Mouse (Mus musculus) forebrain, embryonic 16.5 days (tissue): Measurements from ENCODE around the gene Traf4. TPM values are rescaled to one million over a fixed set of nuclear protein-coding genes. Genes with fewer than 3 reads are reported as not detected.
"Not testable (repeated sequence)": the region's sequence is repeated elsewhere in the genome, so short reads cannot be mapped to it uniquely, and the experiment has no call there.

ENCODE experiments used
- ATAC-seq: fragments of 200-750 bp; cut with Nextera tagmentation; 2 replicates; pipeline ENCODE4 v1.8.0; 2017; ENCODE audit warnings: mild to moderate bottlenecking, moderate library complexity
- H3K27ac ChIP-seq: fragments of 300-500 bp; sonication (generic); 2 replicates; pipeline ENCODE4 v1.5.1; 2014; ENCODE audit warnings: low read length, control low read depth
- H3K27me3 ChIP-seq: fragments of 300-500 bp; sonication (generic); replicated peaks from 2 replicates; pipeline ENCODE4 v1.6.1; 2014; ENCODE audit warnings: low read length; ENCODE audit not compliant: control insufficient read depth, insufficient read depth
- H3K36me3 ChIP-seq: fragments of 300-500 bp; sonication (generic); 2 replicates; pipeline ENCODE4 v1.6.1; 2014; ENCODE audit not compliant: control insufficient read depth, insufficient read depth
- H3K4me1 ChIP-seq: fragments of 300-500 bp; sonication (generic); replicated peaks from 2 replicates; pipeline ENCODE4 v1.6.1; 2014; ENCODE audit warnings: low read length; ENCODE audit not compliant: control insufficient read depth, insufficient read depth
- H3K4me2 ChIP-seq: fragments of 300-500 bp; sonication (generic); 2 replicates; pipeline ENCODE4 v1.6.1; 2014; ENCODE audit warnings: mild to moderate bottlenecking, low read length, control low read depth
- H3K4me3 ChIP-seq: fragments of 300-500 bp; sonication (generic); replicated peaks from 2 replicates; pipeline ENCODE4 v1.5.1; 2014; ENCODE audit warnings: mild to moderate bottlenecking, low read length, control low read depth
- H3K9ac ChIP-seq: fragments of 300-500 bp; sonication (generic); replicated peaks from 2 replicates; pipeline ENCODE4 v1.6.1; 2014; ENCODE audit warnings: low read depth, low read length, control low read depth
- H3K9me3 ChIP-seq: fragments of 300-500 bp; sonication (generic); 2 replicates; pipeline ENCODE4 v1.6.1; 2016; ENCODE audit warnings: low read length; ENCODE audit not compliant: control insufficient read depth
- WGBS: fragments of 180-500 bp; shearing (Covaris S2); extraction: QIAGEN DNeasy Blood & Tissue Kit; methylation state at CpG from one replicate; pipeline ENCODE4 v1.1.7; 2014; 5-methylcytosine and 5-hydroxymethylcytosine counted together
- polyA plus RNA-seq: library from polyadenylated mRNA; unstranded; fragments of >200 nt; fragmentation: Nextera tagmentation; extraction: Ambion mirVana; gene quantifications from 2 replicates; pipeline ENCODE4 v1.2.1, GENCODE M21; 2015

Gene Traf4
- polyA plus RNA-seq, 1 experiment from 2014 or later: 124 TPM

- Histone ChIP-seq H3K4me2 (peak overlapping the region; percentile 43), H3K4me3 (peak overlapping the region; percentile 28), H3K36me3 (peaks cover 14% of the 10 kb centered on the region; the same call in 1 of the 2 replicates), H3K9me3 (no peaks in the 10 kb centered on the region), H3K27me3 (no peaks in the 10 kb centered on the region), H3K27ac (no peak overlapping the region), H3K4me1 (peaks cover 8% of the 10 kb centered on the region), H3K9ac (no peak overlapping the region)
- no peak for ATAC-seq
- 53% methylated on average over 23 of the region's 23 CpGs for WGBS
These were observed 29.9 kb upstream of the Traf4 start for GRCm38 (mm10) chr11:78195101-78195863.

GRCm38 (mm10) chr11:78194411-78195100 is 29.2 kb upstream of the Traf4 start:
- 0 out of 2 replicates have a peak, but pooled peaks have one; percentile 48 for ATAC-seq
- Histone ChIP-seq H3K4me3 (peak overlapping the region; percentile 28), H3K27ac (no peak overlapping the region), H3K4me2 (peak overlapping the region; percentile 43), H3K9ac (no peak overlapping the region; the same call in 1 of the 2 replicates), H3K4me1 (peaks cover 15% of the 10 kb centered on the region), H3K36me3 (peaks cover 14% of the 10 kb centered on the region; the same call in 1 of the 2 replicates), H3K9me3 (no peaks in the 10 kb centered on the region), H3K27me3 (no peaks in the 10 kb centered on the region)
- WGBS: 4% methylated on average over 30 of the region's 30 CpGs

- Histone ChIP-seq H3K4me3 (no peak within 1 kb of the TSS), H3K36me3 (peaks cover 14% of the 10 kb centered on the region; the same call in 1 of the 2 replicates), H3K27me3 (no peaks in the 10 kb centered on the region), H3K4me1 (peaks cover 19% of the 10 kb centered on the region), H3K9ac (no peak within 1 kb of the TSS), H3K27ac (no peak within 1 kb of the TSS), H3K9me3 (no peaks in the 10 kb centered on the region), H3K4me2 (no peak within 1 kb of the TSS)
- ATAC-seq: no peak
- 81% methylated on average over 1 of the region's 1 CpGs for WGBS
These were observed 27.7 kb upstream of the Traf4 start, which contains the start of gene Proca1 for GRCm38 (mm10) chr11:78193113-78193512. Proca1 (plus strand) TSS chr11:78193392.

- H3K27ac ChIP-seq: peak overlapping the region; percentile 94; the same call in 1 of the 2 replicates
- H3K36me3 ChIP-seq: peaks cover 14% of the 10 kb centered on the region; the same call in 1 of the 2 replicates
- ATAC-seq: no peak
- H3K27me3 ChIP-seq: no peaks in the 10 kb centered on the region
- H3K9me3 ChIP-seq: no peaks in the 10 kb centered on the region
- peak overlapping the region; percentile 74 for H3K4me3 ChIP-seq
- WGBS: 76% methylated on average over 6 of the region's 6 CpGs
- H3K9ac ChIP-seq: no peak overlapping the region
- H3K4me1 ChIP-seq: peaks cover 22% of the 10 kb centered on the region
- peak overlapping the region; percentile 60 for H3K4me2 ChIP-seq
These were observed 24.7 kb upstream of the Traf4 start for GRCm38 (mm10) chr11:78190041-78190440.

GRCm38 (mm10) chr11:78189234-78190040 is 24.0 kb upstream of the Traf4 start:
- Histone ChIP-seq H3K9me3 (no peaks in the 10 kb centered on the region), H3K9ac (peak overlapping the region; percentile 92), H3K4me2 (peak overlapping the region; percentile 60), H3K27me3 (no peaks in the 10 kb centered on the region), H3K36me3 (peaks cover 14% of the 10 kb centered on the region; the same call in 1 of the 2 replicates), H3K4me3 (peak overlapping the region; percentile 74), H3K4me1 (peaks cover 17% of the 10 kb centered on the region), H3K27ac (peak overlapping the region; percentile 94)
- under 1% methylated on average over 42 of the region's 42 CpGs for WGBS
- ATAC-seq: peak; percentile 81

GRCm38 (mm10) chr11:78188331-78189233 is 23.2 kb upstream of the Traf4 start, which contains the start of gene Rab34:
Rab34 (plus strand) TSS chr11:78188430.
- peak within 1 kb of the TSS; percentile 60 for H3K4me2 ChIP-seq
- peak within 1 kb of the TSS; percentile 74 for H3K4me3 ChIP-seq
- peak within 1 kb of the TSS; percentile 94 for H3K27ac ChIP-seq
- peaks cover 20% of the 10 kb centered on the region for H3K4me1 ChIP-seq
- H3K9ac ChIP-seq: peak within 1 kb of the TSS; percentile 92
- WGBS: under 1% methylated on average over 75 of the region's 80 CpGs
- ATAC-seq: peak; percentile 84
- H3K36me3 ChIP-seq: peaks cover 14% of the 10 kb centered on the region; the same call in 1 of the 2 replicates
- no peaks in the 10 kb centered on the region for H3K9me3 ChIP-seq
- no peaks in the 10 kb centered on the region for H3K27me3 ChIP-seq

- H3K4me2 ChIP-seq, H3K9me3 ChIP-seq, H3K4me3 ChIP-seq, ATAC-seq, H3K27me3 ChIP-seq, H3K9ac ChIP-seq, H3K27ac ChIP-seq: not testable (repeated sequence)
- WGBS: 94% methylated on average over 6 of the region's 6 CpGs
- Histone ChIP-seq H3K36me3 (peaks cover 17% of the 10 kb centered on the region), H3K4me1 (peaks cover 31% of the 10 kb centered on the region)
These were observed 19.3 kb upstream of the Traf4 start for GRCm38 (mm10) chr11:78184702-78185101.

- peak overlapping the region; percentile 88; the same call in 1 of the 2 replicates for H3K4me3 ChIP-seq
- no peak overlapping the region for H3K27ac ChIP-seq
- ATAC-seq: peak; percentile 4; the same call in 1 of the 2 replicates
- peak overlapping the region; percentile 34 for H3K4me2 ChIP-seq
- H3K9me3 ChIP-seq: no peaks in the 10 kb centered on the region
- H3K4me1 ChIP-seq: peaks cover 33% of the 10 kb centered on the region
- 54% methylated on average over 10 of the region's 10 CpGs for WGBS
- H3K27me3 ChIP-seq: no peaks in the 10 kb centered on the region
- 0 out of 2 replicates have a peak overlapping the region, but pooled peaks have one; percentile 1 for H3K9ac ChIP-seq
- H3K36me3 ChIP-seq: peaks cover 19% of the 10 kb centered on the region
These were observed 18.6 kb upstream of the Traf4 start for GRCm38 (mm10) chr11:78183884-78184514.
